Mouse (Mus musculus) adrenal gland (tissue): Measurements from ENCODE around the gene Slc19a1.

Experiments
- intact Hi-C: fragments of 180-260 bp; cut with DNase I; formaldehyde crosslinking; loops from one replicate; pipeline ENCODE4 v1.15.1; 2025

Gene Slc19a1

GRCm38 (mm10) chr10:77032591-77033322 is 716 bp downstream of the Slc19a1 start:
- intact Hi-C loops = no loop called here

GRCm38 (mm10) chr10:77033323-77034025 is 1.4 kb downstream of the Slc19a1 start:
- intact Hi-C loops = no loop called here

DNA sequence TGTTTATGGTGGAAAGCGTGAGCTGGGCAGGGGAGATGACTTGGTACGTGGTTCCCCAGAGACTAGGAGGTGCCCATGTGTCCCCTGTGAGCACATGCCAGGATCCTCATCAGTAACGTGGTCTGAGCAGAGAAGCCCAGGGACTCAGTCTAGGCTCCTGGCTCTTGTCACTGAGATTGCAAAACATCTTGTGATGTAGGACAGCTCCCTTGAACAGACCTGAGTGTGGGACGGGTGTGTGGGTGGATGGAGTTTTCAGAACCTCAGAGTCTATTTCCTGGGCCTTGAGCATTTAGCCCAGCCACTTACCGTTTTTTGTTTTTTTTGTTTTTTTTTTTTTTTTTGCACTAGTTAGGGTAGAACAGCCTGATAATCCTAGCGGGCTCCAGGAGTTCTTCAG is 3.4 kb downstream of the Slc19a1 start:
- intact Hi-C loops = no loop called here

DNA sequence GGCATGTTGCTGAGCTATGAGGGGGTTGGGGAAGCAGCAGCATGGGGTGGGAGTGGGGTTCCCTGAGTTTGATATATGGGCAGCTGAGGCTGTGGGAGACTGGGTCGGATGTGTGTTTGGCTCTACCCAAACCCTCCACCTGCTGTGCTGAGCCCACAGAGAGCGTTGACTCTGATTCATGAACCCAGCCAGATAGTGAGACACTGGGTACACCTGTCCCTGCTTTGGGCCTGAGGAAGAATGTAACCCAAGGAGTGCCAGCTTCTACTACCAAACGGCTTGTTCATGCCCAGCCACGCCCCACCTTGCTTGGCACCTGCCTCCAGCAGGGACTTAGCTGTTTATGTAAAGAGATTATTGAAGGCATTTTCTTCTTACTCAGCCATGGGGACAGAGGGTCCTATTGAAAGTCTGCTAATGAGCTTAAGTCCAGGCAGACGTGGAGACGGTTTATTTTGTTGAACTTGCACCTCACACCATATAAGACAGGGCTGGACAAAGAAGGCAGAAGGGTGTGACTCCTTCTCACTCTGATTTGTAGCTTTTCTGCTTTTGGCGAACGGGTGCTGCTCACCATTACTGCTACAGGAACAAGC is 6.6 kb downstream of the Slc19a1 start:
- intact Hi-C loops = no loop called here

DNA sequence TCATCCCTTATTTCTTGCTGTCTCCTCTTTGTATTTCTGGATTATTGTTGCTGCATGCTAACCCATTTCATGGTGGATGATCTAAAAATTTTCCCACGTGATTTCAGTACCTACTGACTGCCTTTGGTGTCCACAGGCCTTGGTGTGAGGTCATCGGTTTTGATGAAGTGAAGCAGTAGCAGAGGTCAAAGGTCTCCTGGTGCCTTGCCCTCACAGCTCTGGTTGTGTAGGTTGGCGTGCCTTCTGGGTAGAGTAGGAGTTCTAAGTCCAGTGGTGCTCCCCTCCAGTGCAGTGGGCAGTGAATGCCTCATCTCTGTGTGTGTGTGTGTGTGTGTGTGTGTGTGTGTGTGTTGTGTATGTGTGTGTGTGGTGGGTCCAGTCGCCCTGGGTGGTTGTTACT is 16.2 kb downstream of the Slc19a1 start:
- intact Hi-C loops = no loop called here

GRCm38 (mm10) chr10:77048606-77049005 is 16.6 kb downstream of the Slc19a1 start:
- intact Hi-C loops = no loop called here

- intact Hi-C loops = no loop called here
These were observed 24.7 kb downstream of the Slc19a1 start for GRCm38 (mm10) chr10:77056768-77057167.

DNA sequence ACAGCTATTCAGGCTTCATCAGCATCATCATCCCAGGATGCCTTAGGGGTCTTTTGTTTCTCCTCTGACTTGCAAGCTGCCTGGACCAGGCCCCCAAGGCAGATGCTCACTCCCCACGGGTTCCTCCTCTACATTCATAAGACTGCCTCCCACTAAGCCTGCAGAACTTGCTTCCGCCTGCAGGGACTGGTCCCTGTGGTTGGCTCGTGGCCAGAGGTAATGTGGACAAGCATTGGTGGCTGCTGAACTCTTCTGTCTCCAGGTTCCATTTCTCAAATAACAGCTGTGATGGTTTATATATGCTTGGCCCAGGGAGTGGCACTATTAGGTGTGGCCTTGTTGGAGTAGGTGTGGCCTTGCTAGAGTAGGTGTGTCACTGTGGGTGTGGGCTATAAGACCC is 29.4 kb downstream of the Slc19a1 start:
- intact Hi-C loops = no loop called here

GRCm38 (mm10) chr10:77062393-77063010 is 30.5 kb downstream of the Slc19a1 start:
- intact Hi-C loops = no loop called here

DNA sequence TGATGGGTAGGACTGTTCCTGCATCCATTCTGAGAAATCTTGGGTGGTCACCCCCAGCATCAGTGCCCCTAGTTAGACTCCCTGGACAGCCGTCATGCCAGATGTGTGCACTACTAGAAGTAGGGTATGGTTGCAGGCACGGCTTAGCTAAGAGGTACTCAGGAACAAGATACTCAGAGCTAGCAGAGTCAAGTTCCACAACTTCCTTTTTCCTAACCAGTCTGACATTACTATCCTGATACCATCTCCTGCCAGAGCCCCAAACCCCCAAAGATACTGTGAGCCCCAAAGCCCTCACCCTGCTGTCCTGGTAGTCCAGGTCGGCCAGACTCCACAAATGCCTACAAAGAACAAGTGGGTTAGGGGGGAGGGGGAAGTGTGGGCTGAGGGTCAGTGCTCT is 32.2 kb downstream of the Slc19a1 start:
- intact Hi-C loops = no loop called here

GRCm38 (mm10) chr10:77064659-77065058 is 32.6 kb downstream of the Slc19a1 start:
- intact Hi-C loops = loop anchor here (5.0 kb wide), 1 partner anchor 42 kb away; no protein-coding TSS in a partner anchor

- intact Hi-C loops = loop anchor here (5.0 kb wide), 1 partner anchor 46 kb away; no protein-coding TSS in a partner anchor
These were observed 36.4 kb downstream of the Slc19a1 start for GRCm38 (mm10) chr10:77068469-77068868.

DNA sequence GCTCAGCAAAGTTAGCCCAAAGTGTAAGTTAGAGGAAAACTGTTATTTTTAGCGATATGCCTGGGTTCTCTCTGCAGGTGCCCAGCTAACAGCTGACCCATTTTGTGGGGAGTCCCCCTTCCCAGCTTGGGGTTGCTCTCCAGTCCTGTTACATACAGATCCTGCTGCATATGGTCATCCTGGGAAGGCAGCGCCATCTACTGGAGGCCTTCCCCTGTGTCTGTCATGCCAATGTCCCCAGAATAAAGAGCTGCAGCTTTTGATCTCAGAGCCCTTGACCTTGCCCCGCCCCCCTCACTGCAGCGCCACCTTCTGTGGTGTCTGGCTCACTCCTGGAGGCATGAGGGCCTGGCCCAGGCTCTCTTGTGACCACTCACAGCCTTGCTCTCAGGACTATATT is 38.0 kb downstream of the Slc19a1 start:
- intact Hi-C loops = loop anchor here (5.0 kb wide), 1 partner anchor 233 kb away; no protein-coding TSS in a partner anchor

GRCm38 (mm10) chr10:77074276-77074974 is 42.4 kb downstream of the Slc19a1 start:
- intact Hi-C loops = loop anchor here (5.0 kb wide), 1 partner anchor 237 kb away; no protein-coding TSS in a partner anchor

DNA sequence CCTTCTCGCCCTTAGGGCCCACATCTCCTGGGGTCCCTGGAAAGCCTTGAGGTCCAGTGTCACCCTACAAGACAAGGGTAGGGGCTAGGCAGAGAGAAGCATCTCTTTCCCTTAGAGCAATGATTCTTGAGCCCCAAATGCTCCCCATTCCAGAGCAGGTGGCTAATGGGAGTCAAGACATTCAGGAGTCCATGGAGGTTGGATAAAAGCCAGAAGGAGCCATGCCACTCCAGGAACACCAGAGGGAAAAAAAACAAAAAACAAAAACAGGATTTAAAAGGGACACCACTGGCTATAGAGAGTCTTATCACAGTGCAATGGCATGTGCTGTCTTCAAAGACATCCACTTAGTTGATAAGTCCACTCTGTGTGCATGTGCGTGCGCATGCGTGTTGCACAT is 46.4 kb downstream of the Slc19a1 start:
- intact Hi-C loops = no loop called here

DNA sequence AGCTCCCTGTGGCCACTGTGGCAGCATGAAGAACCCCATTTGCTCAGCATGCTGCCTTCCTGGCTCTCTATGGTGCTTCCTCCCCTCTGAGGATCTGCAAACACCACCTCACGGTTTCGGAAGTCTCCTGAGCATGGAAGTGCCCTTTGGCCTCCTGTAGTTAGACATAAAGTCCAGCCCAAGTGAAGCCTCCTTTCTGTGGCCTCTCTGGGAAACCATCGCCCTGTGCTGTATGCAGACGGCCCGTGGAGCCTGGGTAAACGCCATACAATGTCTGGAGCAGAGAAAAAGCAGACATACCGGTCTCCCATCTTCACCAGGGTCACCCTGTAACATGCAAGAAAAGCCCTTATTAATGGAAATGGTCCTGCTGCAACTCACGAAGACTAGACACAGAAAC is 46.9 kb downstream of the Slc19a1 start:
- intact Hi-C loops = no loop called here

- intact Hi-C loops = loop anchor here (2.0 kb wide), 1 partner anchor 170 kb away; no protein-coding TSS in a partner anchor
These were observed 50.4 kb downstream of the Slc19a1 start for GRCm38 (mm10) chr10:77082453-77082852.

- intact Hi-C loops = loop anchor here (1.0 to 2.0 kb wide), 2 partner anchors 44 to 170 kb away; no protein-coding TSS in a partner anchor
These were observed 50.9 kb downstream of the Slc19a1 start for GRCm38 (mm10) chr10:77082921-77083320.

DNA sequence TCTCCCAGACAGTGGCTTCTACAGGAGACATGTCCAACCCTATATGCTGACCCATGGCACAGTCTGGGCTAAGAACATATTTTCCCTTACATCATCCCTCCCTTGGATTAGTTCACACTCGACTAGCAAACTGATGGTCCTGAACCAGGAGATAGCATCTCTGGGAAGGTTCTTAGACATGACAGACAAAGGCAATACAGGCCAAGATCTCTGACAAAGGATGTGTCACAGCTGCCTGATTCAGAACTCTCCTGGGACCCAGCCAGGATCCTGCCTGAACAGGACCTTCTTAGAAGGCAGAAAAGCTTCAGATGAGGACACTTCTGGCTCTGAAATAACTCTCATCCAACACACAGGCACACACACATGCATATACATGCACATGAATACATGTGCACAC is 52.5 kb downstream of the Slc19a1 start:
- intact Hi-C loops = no loop called here

GRCm38 (mm10) chr10:77089336-77089735 is 57.3 kb downstream of the Slc19a1 start:
- intact Hi-C loops = no loop called here

GRCm38 (mm10) chr10:77090063-77090462 is 58.0 kb downstream of the Slc19a1 start:
- intact Hi-C loops = no loop called here
